Mouse (Mus musculus) adrenal gland, adult 18-20 months (tissue): ENCODE results near the gene Tnr. TPM values are rescaled to one million over a fixed set of nuclear protein-coding genes. Genes with fewer than 3 reads are reported as not detected.
A peak's percentile ranks its signal among the peaks of the same experiment; 100 is the strongest.

Source experiments
- DNase-seq, 2 experiments: peaks; one replicate each; pipeline ENCODE4 v3.0.0; 2021 to 2022; ENCODE audit warnings: low spot score in 2 of 2
- total RNA-seq, 2 experiments: library from RNA; stranded (reverse); gene quantifications; 1 replicate in 1 of 2; 2 replicates in 1 of 2; pipeline ENCODE4 v1.2.3; 2021

Tnr gene
- total RNA-seq, 2 experiments from 2014 or later: 4.8 to 8.4 TPM

GRCm38 (mm10) chr1:159619205-159619604 lies 95.6 kb downstream of the Tnr start:
- DNase-seq: no peak

GRCm38 (mm10) chr1:159621321-159621720 lies 97.8 kb downstream of the Tnr start:
- no peak for DNase-seq

- no peak for DNase-seq
Observed at GRCm38 (mm10) chr1:159629119-159629518, 105.5 kb downstream of the Tnr start.

- no peak for DNase-seq
Observed at GRCm38 (mm10) chr1:159629822-159630589, 106.4 kb downstream of the Tnr start.

- no peak for DNase-seq
Observed at GRCm38 (mm10) chr1:159632558-159632957, 109.0 kb downstream of the Tnr start.

GRCm38 (mm10) chr1:159639408-159639807 lies 115.8 kb downstream of the Tnr start:
- no peak for DNase-seq

- DNase-seq: no peak
Observed at GRCm38 (mm10) chr1:159645719-159646118, 122.2 kb downstream of the Tnr start.

GRCm38 (mm10) chr1:159650486-159650885 lies 126.9 kb downstream of the Tnr start:
- no peak for DNase-seq

- DNase-seq: no peak
Observed at GRCm38 (mm10) chr1:159655241-159655640, 131.7 kb downstream of the Tnr start.

- no peak for DNase-seq
Observed at GRCm38 (mm10) chr1:159657856-159658542, 134.4 kb downstream of the Tnr start.

GRCm38 (mm10) chr1:159660620-159661501 lies 137.3 kb downstream of the Tnr start:
- DNase-seq: no peak

- DNase-seq: no peak
Observed at GRCm38 (mm10) chr1:159664496-159664895, 140.9 kb downstream of the Tnr start.

- DNase-seq: no peak
Observed at GRCm38 (mm10) chr1:159664945-159665344, 141.4 kb downstream of the Tnr start.

- DNase-seq: peak; percentile 30 to 50
Observed at GRCm38 (mm10) chr1:159670629-159671150, 147.1 kb downstream of the Tnr start.

GRCm38 (mm10) chr1:159671181-159671580 lies 147.6 kb downstream of the Tnr start:
- DNase-seq: no peak

GRCm38 (mm10) chr1:159674240-159674639 lies 150.7 kb downstream of the Tnr start:
- peak in 1 of 2 experiments; percentile 8 for DNase-seq

GRCm38 (mm10) chr1:159675472-159675871 lies 151.9 kb downstream of the Tnr start:
- DNase-seq: no peak

- no peak for DNase-seq
Observed at GRCm38 (mm10) chr1:159678221-159678935, 154.8 kb downstream of the Tnr start.

- no peak for DNase-seq
Observed at GRCm38 (mm10) chr1:159681252-159681651, 157.7 kb downstream of the Tnr start.

GRCm38 (mm10) chr1:159686476-159687231 lies 163.1 kb downstream of the Tnr start:
- DNase-seq: peak; percentile 67 to 81
